Mouse (Mus musculus): ENCODE data around the gene Zg16. TPM values are rescaled to one million over a fixed set of nuclear protein-coding genes. Genes with fewer than 3 reads are reported as not detected.

Gene Zg16
- polyA plus RNA-seq, 1 experiment from 2014 or later: not detected

- H3K36me3 ChIP-seq (ENCODE audit: control insufficient read depth, insufficient read depth, low read length): no peaks in the 10 kb centered on the region
- H3K4me3 ChIP-seq (ENCODE audit: low read depth, low read length): no peak overlapping the region
- H3K4me1 ChIP-seq (replicated peaks; ENCODE audit: control insufficient read depth, insufficient read depth, low read length): no peaks in the 10 kb centered on the region
- 54% methylated on average over 18 of the region's 18 CpGs for WGBS
- H3K9ac ChIP-seq (ENCODE audit: low read length): no peak overlapping the region
- peak; percentile 64 for ATAC-seq (replicated peaks; ENCODE audit: low FRiP score)
- H3K27me3 ChIP-seq (ENCODE audit: control insufficient read depth, insufficient read depth, low read length): no peaks in the 10 kb centered on the region
- no peak overlapping the region for H3K27ac ChIP-seq (ENCODE audit: low read depth, low read length)
- no peaks in the 10 kb centered on the region for H3K9me3 ChIP-seq (ENCODE audit: control insufficient read depth, low read length)
- H3K4me2 ChIP-seq (ENCODE audit: low read depth, low read length, severe bottlenecking): no peak overlapping the region
- peak; percentile 84 for DNase-seq (ENCODE audit: low spot score)
Observed at GRCm38 (mm10) chr7:127110239-127111007, 23.3 kb upstream of the Zg16 start.

- no peak for DNase-seq (ENCODE audit: low spot score)
- WGBS: 66% methylated on average over 7 of the region's 7 CpGs
- peaks cover 2% of the 10 kb centered on the region; the same call in 1 of the 2 replicates for H3K4me1 ChIP-seq (replicated peaks; ENCODE audit: control insufficient read depth, insufficient read depth, low read length)
- H3K36me3 ChIP-seq (ENCODE audit: control insufficient read depth, insufficient read depth, low read length): no peaks in the 10 kb centered on the region
- no peak overlapping the region for H3K4me2 ChIP-seq (ENCODE audit: low read depth, low read length, severe bottlenecking)
- ATAC-seq (replicated peaks; ENCODE audit: low FRiP score): no peak
- no peaks in the 10 kb centered on the region for H3K9me3 ChIP-seq (ENCODE audit: control insufficient read depth, low read length)
- H3K27me3 ChIP-seq (ENCODE audit: control insufficient read depth, insufficient read depth, low read length): no peaks in the 10 kb centered on the region
- no peak overlapping the region for H3K27ac ChIP-seq (ENCODE audit: low read depth, low read length)
- H3K4me3 ChIP-seq (ENCODE audit: low read depth, low read length): no peak overlapping the region
- no peak overlapping the region for H3K9ac ChIP-seq (ENCODE audit: low read length)
Observed at GRCm38 (mm10) chr7:127105551-127105950, 18.4 kb upstream of the Zg16 start.

GRCm38 (mm10) chr7:127104560-127105332 lies 17.6 kb upstream of the Zg16 start:
- 16% methylated on average over 17 of the region's 17 CpGs for WGBS
- peak overlapping the region; percentile 67 for H3K9ac ChIP-seq (ENCODE audit: low read length)
- peak; percentile 86 for DNase-seq (ENCODE audit: low spot score)
- no peaks in the 10 kb centered on the region for H3K27me3 ChIP-seq (ENCODE audit: control insufficient read depth, insufficient read depth, low read length)
- ATAC-seq (replicated peaks; ENCODE audit: low FRiP score): peak; percentile 82
- peak overlapping the region; percentile 27; the same call in 1 of the 2 replicates for H3K4me3 ChIP-seq (ENCODE audit: low read depth, low read length)
- H3K36me3 ChIP-seq (ENCODE audit: control insufficient read depth, insufficient read depth, low read length): no peaks in the 10 kb centered on the region
- H3K27ac ChIP-seq (ENCODE audit: low read depth, low read length): 0 out of 2 replicates have a peak overlapping the region, but pooled peaks have one; percentile 25
- H3K4me1 ChIP-seq (replicated peaks; ENCODE audit: control insufficient read depth, insufficient read depth, low read length): peaks cover 2% of the 10 kb centered on the region; the same call in 1 of the 2 replicates
- H3K9me3 ChIP-seq (ENCODE audit: control insufficient read depth, low read length): no peaks in the 10 kb centered on the region
- H3K4me2 ChIP-seq (ENCODE audit: low read depth, low read length, severe bottlenecking): peak overlapping the region; percentile 52

- Histone ChIP-seq H3K27ac (ENCODE audit: low read depth, low read length) (no peak overlapping the region), H3K4me2 (ENCODE audit: low read depth, low read length, severe bottlenecking) (no peak overlapping the region)
- 65% methylated on average over 6 of the region's 6 CpGs for WGBS
Observed at GRCm38 (mm10) chr7:127103960-127104359, 16.8 kb upstream of the Zg16 start.

GRCm38 (mm10) chr7:127102148-127102547 lies 15.0 kb upstream of the Zg16 start:
- DNase-seq (ENCODE audit: low spot score) (peak; percentile 17), ATAC-seq (replicated peaks; ENCODE audit: low FRiP score) (no peak)
- Histone ChIP-seq H3K4me1 (replicated peaks; ENCODE audit: control insufficient read depth, insufficient read depth, low read length) (peaks cover 2% of the 10 kb centered on the region; the same call in 1 of the 2 replicates), H3K9me3 (ENCODE audit: control insufficient read depth, low read length) (no peaks in the 10 kb centered on the region), H3K9ac (ENCODE audit: low read length) (no peak overlapping the region), H3K36me3 (ENCODE audit: control insufficient read depth, insufficient read depth, low read length) (no peaks in the 10 kb centered on the region), H3K4me2 (ENCODE audit: low read depth, low read length, severe bottlenecking) (no peak overlapping the region), H3K4me3 (ENCODE audit: low read depth, low read length) (no peak overlapping the region), H3K27me3 (ENCODE audit: control insufficient read depth, insufficient read depth, low read length) (no peaks in the 10 kb centered on the region), H3K27ac (ENCODE audit: low read depth, low read length) (no peak overlapping the region)
- WGBS: 74% methylated on average over 6 of the region's 6 CpGs

More at GRCm38 (mm10) chr7:127103960-127104359, 16.8 kb upstream of the Zg16 start:
- no peaks in the 10 kb centered on the region for H3K27me3 ChIP-seq (ENCODE audit: control insufficient read depth, insufficient read depth, low read length)
- no peak for ATAC-seq (replicated peaks; ENCODE audit: low FRiP score)
- H3K9ac ChIP-seq (ENCODE audit: low read length): peak overlapping the region; percentile 67; the same call in 1 of the 2 replicates
- no peaks in the 10 kb centered on the region for H3K9me3 ChIP-seq (ENCODE audit: control insufficient read depth, low read length)
- no peak overlapping the region for H3K4me3 ChIP-seq (ENCODE audit: low read depth, low read length)
- DNase-seq (ENCODE audit: low spot score): no peak
- peaks cover 2% of the 10 kb centered on the region; the same call in 1 of the 2 replicates for H3K4me1 ChIP-seq (replicated peaks; ENCODE audit: control insufficient read depth, insufficient read depth, low read length)
- H3K36me3 ChIP-seq (ENCODE audit: control insufficient read depth, insufficient read depth, low read length): no peaks in the 10 kb centered on the region

- no peaks in the 10 kb centered on the region for H3K9me3 ChIP-seq (ENCODE audit: control insufficient read depth, low read length)
- no peaks in the 10 kb centered on the region for H3K36me3 ChIP-seq (ENCODE audit: control insufficient read depth, insufficient read depth, low read length)
- H3K4me1 ChIP-seq (replicated peaks; ENCODE audit: control insufficient read depth, insufficient read depth, low read length): peaks cover 2% of the 10 kb centered on the region; the same call in 1 of the 2 replicates
- H3K27me3 ChIP-seq (ENCODE audit: control insufficient read depth, insufficient read depth, low read length): no peaks in the 10 kb centered on the region
- no peak overlapping the region for H3K4me3 ChIP-seq (ENCODE audit: low read depth, low read length)
- no peak overlapping the region for H3K4me2 ChIP-seq (ENCODE audit: low read depth, low read length, severe bottlenecking)
- no peak overlapping the region for H3K27ac ChIP-seq (ENCODE audit: low read depth, low read length)
- no peak overlapping the region for H3K9ac ChIP-seq (ENCODE audit: low read length)
- WGBS: 49% methylated on average over 2 of the region's 2 CpGs
- DNase-seq (ENCODE audit: low spot score) (peak; percentile 18), ATAC-seq (replicated peaks; ENCODE audit: low FRiP score) (no peak)
Observed at GRCm38 (mm10) chr7:127101451-127102016, 14.4 kb upstream of the Zg16 start.

- Histone ChIP-seq H3K9me3 (ENCODE audit: control insufficient read depth, low read length) (no peaks in the 10 kb centered on the region), H3K4me1 (replicated peaks; ENCODE audit: control insufficient read depth, insufficient read depth, low read length) (no peaks in the 10 kb centered on the region; the same call in 1 of the 2 replicates), H3K9ac (ENCODE audit: low read length) (no peak overlapping the region), H3K27me3 (ENCODE audit: control insufficient read depth, insufficient read depth, low read length) (no peaks in the 10 kb centered on the region), H3K4me3 (ENCODE audit: low read depth, low read length) (no peak overlapping the region), H3K4me2 (ENCODE audit: low read depth, low read length, severe bottlenecking) (no peak overlapping the region), H3K27ac (ENCODE audit: low read depth, low read length) (no peak overlapping the region), H3K36me3 (ENCODE audit: control insufficient read depth, insufficient read depth, low read length) (no peaks in the 10 kb centered on the region)
- DNase-seq (ENCODE audit: low spot score) (no peak), ATAC-seq (replicated peaks; ENCODE audit: low FRiP score) (no peak)
- 88% methylated on average over 4 of the region's 4 CpGs for WGBS
Observed at GRCm38 (mm10) chr7:127099528-127099927, 12.4 kb upstream of the Zg16 start.

GRCm38 (mm10) chr7:127098950-127099349 lies 11.8 kb upstream of the Zg16 start:
- Histone ChIP-seq H3K9ac (ENCODE audit: low read length) (no peak overlapping the region), H3K27ac (ENCODE audit: low read depth, low read length) (no peak overlapping the region), H3K36me3 (ENCODE audit: control insufficient read depth, insufficient read depth, low read length) (no peaks in the 10 kb centered on the region), H3K9me3 (ENCODE audit: control insufficient read depth, low read length) (no peaks in the 10 kb centered on the region), H3K4me1 (replicated peaks; ENCODE audit: control insufficient read depth, insufficient read depth, low read length) (no peaks in the 10 kb centered on the region), H3K4me3 (ENCODE audit: low read depth, low read length) (no peak overlapping the region), H3K4me2 (ENCODE audit: low read depth, low read length, severe bottlenecking) (no peak overlapping the region), H3K27me3 (ENCODE audit: control insufficient read depth, insufficient read depth, low read length) (no peaks in the 10 kb centered on the region)
- DNase-seq (ENCODE audit: low spot score) (peak; percentile 3), ATAC-seq (replicated peaks; ENCODE audit: low FRiP score) (no peak)
- 86% methylated on average over 4 of the region's 4 CpGs for WGBS

Measured in forebrain, embryonic 11.5 days (tissue).